Mouse (Mus musculus) C2C12 (cell line): ENCODE measurements at regions not wholly inside any gene's neighbourhood (a gene's known extent, or its start where the extent isn't known, plus 50 kb on each side); places are given as distances from the start of the nearest gene placed in this dataset.

Source experiments
- CTCF ChIP-seq: IDR thresholded peaks from one replicate; pipeline ENCODE4 v1.5.1; 2011; ENCODE audit not compliant: control insufficient read depth, insufficient read depth, insufficient read length
- FOSL1 ChIP-seq: IDR thresholded peaks from one replicate; pipeline ENCODE4 v1.8.0; 2011; ENCODE audit warnings: mild to moderate bottlenecking, low read length; ENCODE audit not compliant: poor library complexity, insufficient read depth, severe bottlenecking
- USF1 ChIP-seq: IDR thresholded peaks from one replicate; pipeline ENCODE4 v1.6.1; 2011; ENCODE audit warnings: low read depth, mild to moderate bottlenecking, control low read depth, moderate library complexity

GRCm38 (mm10) chr2:50368831-50369230 is 72.2 kb upstream of the Mmadhc start:
- no peak for TF ChIP-seq CTCF
- TF ChIP-seq USF1 = no peak
- TF ChIP-seq FOSL1 = no peak
